Mouse (Mus musculus): Measurements from ENCODE around the gene Wbp2.
"Not testable (repeated sequence)": the region's sequence is repeated elsewhere in the genome, so short reads cannot be mapped to it uniquely, and the experiment has no call there.

The Wbp2 gene

GRCm38 (mm10) chr11:116086258-116087193 is at the start of gene Wbp2:
TSS of gene Wbp2 (minus strand) at chr11:116086995.
- ATAC-seq (ENCODE audit: low TSS enrichment) = peak; percentile 96

DNA sequence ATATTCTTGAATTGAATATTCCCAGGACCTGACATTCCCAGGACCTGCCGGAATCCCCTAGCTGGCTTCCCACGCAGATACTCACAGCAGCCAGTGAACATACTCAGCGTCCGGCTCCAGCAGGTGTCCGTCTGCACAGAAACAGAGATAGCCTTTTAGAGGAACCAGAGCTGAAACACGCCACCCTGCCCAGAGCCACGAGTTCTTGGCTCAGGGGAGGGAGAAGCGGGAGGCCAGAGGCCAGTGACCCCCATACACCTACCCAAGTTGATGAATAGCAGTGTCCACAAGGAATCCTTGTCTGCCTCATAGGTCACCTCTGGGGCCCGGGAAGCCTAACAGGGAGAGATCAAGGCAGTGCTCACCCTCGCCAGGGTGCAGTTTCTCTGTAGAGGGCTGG is 47.4 kb upstream of the Wbp2 start:
- ATAC-seq (ENCODE audit: low TSS enrichment) = no peak

GRCm38 (mm10) chr11:116133497-116133896 is 46.7 kb upstream of the Wbp2 start:
- ATAC-seq (ENCODE audit: low TSS enrichment) = no peak

DNA sequence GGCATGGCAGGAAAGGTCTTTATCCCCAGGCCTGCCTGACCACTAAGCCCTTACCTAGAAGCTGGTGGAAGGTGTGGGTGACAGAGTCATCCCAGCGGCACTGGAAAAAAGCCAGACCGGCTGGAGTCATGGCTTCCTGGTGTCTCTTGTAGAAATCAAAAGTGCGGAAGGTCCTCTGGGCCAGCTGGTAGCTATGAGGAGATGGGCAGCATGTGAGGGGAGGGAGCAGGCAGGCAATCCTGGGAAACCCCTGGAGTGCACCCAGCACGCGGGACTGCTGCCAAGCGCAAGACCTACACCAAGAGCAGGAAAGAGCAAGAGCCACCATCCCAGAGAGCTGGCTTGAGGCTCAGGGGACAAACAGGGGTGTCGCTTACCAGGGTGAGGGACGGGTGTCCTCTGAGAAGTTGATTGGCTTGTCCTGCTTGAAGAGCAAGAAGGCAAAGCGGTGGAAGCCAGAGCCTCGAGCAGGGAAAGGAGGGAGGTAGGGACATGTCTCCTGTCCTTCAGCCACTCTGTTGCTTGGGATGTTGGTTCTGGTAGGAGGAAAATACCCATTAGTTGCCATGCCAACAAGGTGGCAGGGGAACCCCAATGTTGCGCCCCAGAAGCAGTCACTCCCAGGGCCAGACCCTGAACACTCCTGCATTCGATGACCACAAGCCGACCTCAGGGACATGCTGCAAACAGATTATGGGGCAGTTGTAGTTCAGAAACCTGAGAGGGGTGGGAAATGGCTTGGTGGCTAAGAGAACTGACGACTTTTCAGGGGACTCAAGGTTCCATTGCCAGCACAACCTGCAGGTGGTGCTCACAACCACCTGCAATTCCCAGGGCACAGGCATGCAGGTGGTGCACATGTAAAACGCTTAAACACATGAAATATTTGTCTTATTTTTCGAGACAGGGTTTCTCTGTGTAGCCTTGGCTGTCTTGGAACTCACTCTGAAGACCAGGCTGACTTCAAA is 45.9 kb upstream of the Wbp2 start:
- ATAC-seq (ENCODE audit: low TSS enrichment) = no peak

GRCm38 (mm10) chr11:116131349-116132170 is 44.8 kb upstream of the Wbp2 start:
- ATAC-seq (ENCODE audit: low TSS enrichment) = no peak

GRCm38 (mm10) chr11:116130488-116131205 is 43.9 kb upstream of the Wbp2 start, which contains the start of gene Trim65:
TSS of gene Trim65 (minus strand) at chr11:116131128.
- peak; percentile 87 for ATAC-seq (ENCODE audit: low TSS enrichment)

GRCm38 (mm10) chr11:116129993-116130487 is 43.2 kb upstream of the Wbp2 start:
- no peak for ATAC-seq (ENCODE audit: low TSS enrichment)

GRCm38 (mm10) chr11:116129091-116129790 is 42.4 kb upstream of the Wbp2 start:
- ATAC-seq (ENCODE audit: low TSS enrichment) = no peak

DNA sequence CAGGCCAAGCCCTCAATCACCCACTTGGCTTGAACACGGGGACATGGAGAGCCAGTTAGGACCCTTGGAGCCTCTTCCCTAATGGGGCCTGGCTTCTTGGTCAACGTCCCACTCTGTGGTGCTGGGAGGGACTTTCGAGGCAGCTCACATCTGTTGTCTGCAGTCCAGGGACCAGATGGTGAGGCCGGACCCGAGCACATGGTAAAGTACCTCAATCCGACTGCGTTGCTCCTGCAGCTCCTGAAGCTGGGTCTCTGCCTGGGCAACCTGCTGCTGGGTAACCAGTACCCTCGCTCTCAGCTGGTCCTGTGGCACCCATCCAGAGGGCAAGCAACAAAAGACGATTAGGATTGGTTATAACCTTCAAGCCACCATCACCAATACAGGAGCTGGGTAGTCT is 41.2 kb upstream of the Wbp2 start:
- ATAC-seq (ENCODE audit: low TSS enrichment) = no peak

GRCm38 (mm10) chr11:116127156-116127980 is 40.6 kb upstream of the Wbp2 start, which contains the start of gene Trim47:
TSS of gene Trim47 (minus strand) at chr11:116127210.
- ATAC-seq (ENCODE audit: low TSS enrichment) = no peak

GRCm38 (mm10) chr11:116126261-116126660 is 39.5 kb upstream of the Wbp2 start:
- no peak for ATAC-seq (ENCODE audit: low TSS enrichment)

- ATAC-seq (ENCODE audit: low TSS enrichment) = not testable (repeated sequence)
Observed at GRCm38 (mm10) chr11:116121731-116122245, 35.0 kb upstream of the Wbp2 start.

DNA sequence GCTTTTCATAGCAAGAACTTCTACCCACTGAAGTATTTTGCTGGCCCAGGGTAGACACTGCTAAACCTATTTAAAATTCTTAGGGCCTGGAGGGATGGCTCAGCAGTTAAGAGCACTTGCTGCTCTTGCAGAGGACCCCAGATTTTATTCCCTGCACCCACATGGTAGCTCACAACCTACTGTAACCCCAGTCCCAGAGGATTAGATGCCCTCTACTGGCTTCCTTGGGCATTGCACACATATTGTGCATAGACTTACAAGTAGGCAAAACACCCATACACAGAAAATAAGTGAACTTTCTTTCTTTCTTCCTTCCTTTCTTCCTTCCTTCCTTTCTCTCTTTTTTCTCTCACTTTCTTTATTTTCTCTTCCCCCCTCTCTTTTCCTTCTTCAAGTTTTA is 31.0 kb upstream of the Wbp2 start:
- no peak for ATAC-seq (ENCODE audit: low TSS enrichment)

DNA sequence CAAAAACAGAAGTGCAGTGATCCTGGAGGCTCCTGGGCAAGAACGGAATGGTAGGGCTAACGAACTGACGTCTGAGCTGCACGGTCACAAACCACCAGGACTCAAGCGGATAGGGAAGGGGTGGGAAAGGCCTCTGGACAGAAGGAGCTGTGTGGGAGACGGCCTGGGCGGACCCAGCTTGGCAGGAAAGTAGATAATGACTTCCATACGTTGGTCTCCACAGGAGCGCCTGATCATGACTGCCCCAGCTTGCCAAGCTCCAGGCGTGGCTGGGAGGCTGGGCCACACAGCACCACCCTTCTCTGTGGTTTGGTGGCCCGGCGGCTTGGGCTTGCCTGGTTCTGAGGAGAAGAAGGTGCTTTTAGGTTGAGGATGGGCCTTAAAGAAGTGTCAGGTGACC is 30.4 kb upstream of the Wbp2 start:
- no peak for ATAC-seq (ENCODE audit: low TSS enrichment)

DNA sequence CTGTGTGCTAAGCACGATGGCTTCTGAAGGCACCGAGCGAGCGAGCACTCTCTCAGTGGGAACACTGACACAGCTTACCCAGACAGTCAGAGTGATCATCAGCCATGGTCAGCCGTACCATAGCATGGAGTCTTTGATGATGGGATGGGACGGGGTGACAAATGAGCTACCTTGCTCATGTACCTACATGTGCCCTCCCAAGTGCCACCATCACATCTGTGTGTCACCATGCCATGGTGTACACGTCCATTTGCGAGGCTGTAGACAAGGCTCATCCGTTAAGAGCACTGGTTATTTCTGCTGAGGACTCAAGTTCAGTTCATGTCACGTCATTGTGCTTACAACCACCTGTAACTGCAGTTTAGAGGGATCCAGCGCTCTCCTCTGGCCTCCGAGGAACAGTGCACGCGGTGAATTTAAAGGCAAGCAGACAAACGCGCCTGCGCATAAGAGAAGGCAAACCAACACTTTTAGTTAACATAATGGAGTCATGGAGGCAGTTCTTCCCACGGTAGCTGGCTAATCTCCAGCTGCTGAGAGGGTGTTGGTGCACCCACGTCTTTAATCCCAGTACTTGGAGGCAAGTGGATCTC is 24.9 kb upstream of the Wbp2 start:
- no peak for ATAC-seq (ENCODE audit: low TSS enrichment)

- no peak for ATAC-seq (ENCODE audit: low TSS enrichment)
Observed at GRCm38 (mm10) chr11:116111067-116111466, 24.3 kb upstream of the Wbp2 start.

DNA sequence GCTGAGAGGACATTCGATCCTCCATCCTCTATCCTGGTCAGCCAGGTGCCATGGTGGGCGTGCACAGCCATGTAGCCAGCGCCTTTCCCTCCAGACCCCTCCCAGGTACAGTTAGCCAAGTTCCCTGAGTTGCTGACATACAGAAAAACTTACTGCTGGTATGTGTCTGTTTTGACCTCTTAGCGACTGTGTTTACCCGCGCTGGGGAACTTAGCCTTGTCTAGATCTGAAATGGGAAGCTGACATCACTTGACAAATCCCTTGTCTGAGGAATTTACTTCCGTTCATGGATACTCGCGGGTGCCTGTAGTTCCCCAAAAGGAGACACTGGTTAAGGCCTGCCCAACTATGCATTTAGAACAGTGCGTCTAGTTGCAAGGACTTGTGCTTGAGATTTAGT is 23.7 kb upstream of the Wbp2 start:
- ATAC-seq (ENCODE audit: low TSS enrichment) = no peak

DNA sequence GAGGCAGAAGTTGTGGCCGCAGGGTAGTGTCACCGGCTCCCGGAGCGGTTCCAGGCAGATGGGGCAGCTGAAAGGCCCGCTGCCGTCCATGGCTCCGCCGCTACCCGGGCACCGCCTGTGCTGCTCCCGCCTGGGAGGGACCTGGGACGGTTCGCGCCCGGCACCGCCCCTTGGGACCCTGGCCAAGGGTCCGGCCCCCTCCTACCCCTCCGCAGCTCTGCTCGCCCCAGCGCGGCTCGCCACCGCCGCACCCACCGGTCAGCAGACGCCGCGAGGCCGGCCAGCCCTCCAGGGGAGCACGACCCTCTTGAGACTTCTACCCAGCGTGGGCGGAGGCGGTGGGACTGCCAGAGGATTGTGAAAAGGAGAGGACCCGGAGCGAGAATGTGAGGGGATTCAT is 23.3 kb upstream of the Wbp2 start:
- ATAC-seq (ENCODE audit: low TSS enrichment) = no peak

All from frontal cortex, adult (tissue).